Mouse (Mus musculus) limb, embryonic 12.5 days (tissue): ENCODE measurements around the gene Setd5. TPM values are rescaled to one million over a fixed set of nuclear protein-coding genes. Genes with fewer than 3 reads are reported as not detected.

ENCODE experiments used
- ATAC-seq: fragments of 200-750 bp; cut with Nextera tagmentation; 2 replicates; pipeline ENCODE4 v1.8.0; 2017; ENCODE audit warnings: low read depth, moderate TSS enrichment; ENCODE audit not compliant: insufficient number of reproducible peaks, insufficient read depth, low FRiP score, low TSS enrichment
- H3K27ac ChIP-seq: fragments of 300-500 bp; sonication (generic); 2 replicates; pipeline ENCODE4 v1.5.1; 2016; ENCODE audit warnings: mild to moderate bottlenecking, moderate library complexity
- H3K27me3 ChIP-seq: fragments of 300-500 bp; sonication (generic); 2 replicates; pipeline ENCODE4 v1.6.1; 2016; ENCODE audit warnings: mild to moderate bottlenecking, moderate library complexity
- H3K36me3 ChIP-seq: fragments of 300-500 bp; sonication (generic); 2 replicates; pipeline ENCODE4 v1.6.1; 2016; ENCODE audit warnings: mild to moderate bottlenecking, moderate library complexity
- H3K4me1 ChIP-seq: fragments of 300-500 bp; sonication (generic); replicated peaks from 2 replicates; pipeline ENCODE4 v1.6.1; 2016
- H3K4me2 ChIP-seq: fragments of 300-500 bp; sonication (generic); 2 replicates; pipeline ENCODE4 v1.6.1; 2016; ENCODE audit warnings: mild to moderate bottlenecking, moderate library complexity
- H3K4me3 ChIP-seq: fragments of 300-500 bp; sonication (generic); replicated peaks from 2 replicates; pipeline ENCODE4 v1.5.1; 2016; ENCODE audit warnings: mild to moderate bottlenecking
- H3K9ac ChIP-seq: fragments of 300-500 bp; sonication (generic); replicated peaks from 2 replicates; pipeline ENCODE4 v1.6.1; 2016; ENCODE audit warnings: mild to moderate bottlenecking, moderate library complexity
- H3K9me3 ChIP-seq: fragments of 300-500 bp; sonication (generic); 2 replicates; pipeline ENCODE4 v1.6.1; 2016; ENCODE audit warnings: mild to moderate bottlenecking, moderate library complexity
- WGBS: fragments of 180-500 bp; shearing (Covaris S2); methylation state at CpG from one replicate; pipeline ENCODE4 v1.1.7; 2016; 5-methylcytosine and 5-hydroxymethylcytosine counted together
- polyA plus RNA-seq: library from polyadenylated mRNA; unstranded; fragments of >200 nt; fragmentation: Nextera tagmentation; extraction: Ambion mirVana; gene quantifications from 2 replicates; pipeline ENCODE4 v1.2.1, GENCODE M21; 2016

The Setd5 gene
- polyA plus RNA-seq, 1 experiment from 2014 or later: 74.4 TPM

- H3K4me1 ChIP-seq: no peaks in the 10 kb centered on the region
- no peak overlapping the region for H3K4me2 ChIP-seq
- no peaks in the 10 kb centered on the region for H3K27me3 ChIP-seq
- no peaks in the 10 kb centered on the region for H3K9me3 ChIP-seq
- H3K4me3 ChIP-seq: no peak overlapping the region
- ATAC-seq: no peak
- H3K9ac ChIP-seq: no peak overlapping the region
- WGBS: 91% methylated on average over 1 of the region's 1 CpGs
- peaks cover 88% of the 10 kb centered on the region for H3K36me3 ChIP-seq
- H3K27ac ChIP-seq: no peak overlapping the region
These were observed 64.4 kb downstream of the Setd5 start for GRCm38 (mm10) chr6:113141389-113142094.

GRCm38 (mm10) chr6:113144764-113145163 is 67.6 kb downstream of the Setd5 start:
- H3K9me3 ChIP-seq: no peaks in the 10 kb centered on the region
- H3K27me3 ChIP-seq: no peaks in the 10 kb centered on the region
- no peak overlapping the region for H3K9ac ChIP-seq
- 92% methylated on average over 1 of the region's 1 CpGs for WGBS
- peaks cover 92% of the 10 kb centered on the region for H3K36me3 ChIP-seq
- H3K4me2 ChIP-seq: no peak overlapping the region
- no peak for ATAC-seq
- no peak overlapping the region for H3K4me3 ChIP-seq
- no peak overlapping the region for H3K27ac ChIP-seq
- no peaks in the 10 kb centered on the region for H3K4me1 ChIP-seq

- H3K9ac ChIP-seq: no peak overlapping the region
- no peaks in the 10 kb centered on the region for H3K4me1 ChIP-seq
- no peak overlapping the region for H3K27ac ChIP-seq
- 94% methylated on average over 4 of the region's 4 CpGs for WGBS
- no peak overlapping the region for H3K4me3 ChIP-seq
- H3K4me2 ChIP-seq: no peak overlapping the region
- H3K9me3 ChIP-seq: no peaks in the 10 kb centered on the region
- no peaks in the 10 kb centered on the region for H3K27me3 ChIP-seq
- H3K36me3 ChIP-seq: peaks cover 93% of the 10 kb centered on the region
- ATAC-seq: no peak
These were observed 68.1 kb downstream of the Setd5 start for GRCm38 (mm10) chr6:113145249-113145648.

GRCm38 (mm10) chr6:113154071-113154470 is 76.9 kb downstream of the Setd5 start:
- H3K4me2 ChIP-seq: no peak overlapping the region
- no peaks in the 10 kb centered on the region for H3K4me1 ChIP-seq
- no peak overlapping the region for H3K9ac ChIP-seq
- no peaks in the 10 kb centered on the region for H3K9me3 ChIP-seq
- no peaks in the 10 kb centered on the region for H3K27me3 ChIP-seq
- ATAC-seq: no peak
- no peak overlapping the region for H3K4me3 ChIP-seq
- WGBS: 96% methylated on average over 8 of the region's 8 CpGs
- no peak overlapping the region for H3K27ac ChIP-seq
- peaks cover 85% of the 10 kb centered on the region for H3K36me3 ChIP-seq

- Histone ChIP-seq H3K9ac (no peak overlapping the region), H3K36me3 (peaks cover 79% of the 10 kb centered on the region), H3K27me3 (no peaks in the 10 kb centered on the region), H3K9me3 (no peaks in the 10 kb centered on the region), H3K4me2 (no peak overlapping the region), H3K27ac (no peak overlapping the region), H3K4me1 (no peaks in the 10 kb centered on the region), H3K4me3 (no peak overlapping the region)
- 83% methylated on average over 6 of the region's 6 CpGs for WGBS
- ATAC-seq: no peak
These were observed 77.7 kb downstream of the Setd5 start for GRCm38 (mm10) chr6:113154886-113155285.

GRCm38 (mm10) chr6:113156064-113156463 is 78.9 kb downstream of the Setd5 start:
- no peak overlapping the region for H3K4me3 ChIP-seq
- H3K27me3 ChIP-seq: no peaks in the 10 kb centered on the region
- no peak for ATAC-seq
- H3K4me1 ChIP-seq: no peaks in the 10 kb centered on the region
- no peak overlapping the region for H3K9ac ChIP-seq
- H3K36me3 ChIP-seq: peaks cover 74% of the 10 kb centered on the region
- no peaks in the 10 kb centered on the region for H3K9me3 ChIP-seq
- 93% methylated on average over 4 of the region's 4 CpGs for WGBS
- H3K27ac ChIP-seq: no peak overlapping the region
- H3K4me2 ChIP-seq: no peak overlapping the region

- Histone ChIP-seq H3K27ac (no peak overlapping the region), H3K36me3 (peaks cover 33% of the 10 kb centered on the region), H3K9me3 (no peaks in the 10 kb centered on the region), H3K4me3 (no peak overlapping the region), H3K9ac (no peak overlapping the region), H3K27me3 (no peaks in the 10 kb centered on the region), H3K4me1 (no peaks in the 10 kb centered on the region), H3K4me2 (no peak overlapping the region)
- no peak for ATAC-seq
- 94% methylated on average over 10 of the region's 10 CpGs for WGBS
These were observed 82.9 kb downstream of the Setd5 start for GRCm38 (mm10) chr6:113160106-113160505.

- Histone ChIP-seq H3K27ac (no peak overlapping the region), H3K9ac (no peak overlapping the region), H3K36me3 (peaks cover 20% of the 10 kb centered on the region; the same call in 1 of the 2 replicates), H3K4me3 (no peak overlapping the region), H3K4me1 (0 out of 2 replicates have a peak, but pooled peaks cover 5% of the 10 kb centered on the region), H3K27me3 (no peaks in the 10 kb centered on the region), H3K9me3 (no peaks in the 10 kb centered on the region), H3K4me2 (no peak overlapping the region)
- WGBS: 91% methylated on average over 1 of the region's 1 CpGs
- no peak for ATAC-seq
These were observed 84.8 kb downstream of the Setd5 start for GRCm38 (mm10) chr6:113161982-113162381.

GRCm38 (mm10) chr6:113163513-113163912 is 86.3 kb downstream of the Setd5 start:
- Histone ChIP-seq H3K9ac (no peak overlapping the region), H3K9me3 (no peaks in the 10 kb centered on the region), H3K36me3 (peaks cover 8% of the 10 kb centered on the region; the same call in 1 of the 2 replicates), H3K27ac (no peak overlapping the region), H3K4me1 (peaks cover 10% of the 10 kb centered on the region; the same call in 1 of the 2 replicates), H3K4me3 (no peak overlapping the region), H3K27me3 (no peaks in the 10 kb centered on the region), H3K4me2 (no peak overlapping the region)
- ATAC-seq: no peak

GRCm38 (mm10) chr6:113166661-113167251 is 89.6 kb downstream of the Setd5 start:
- Histone ChIP-seq H3K36me3 (no peaks in the 10 kb centered on the region), H3K4me1 (peaks cover 16% of the 10 kb centered on the region; the same call in 1 of the 2 replicates), H3K27ac (no peak overlapping the region), H3K27me3 (0 out of 2 replicates have a peak, but pooled peaks cover 3% of the 10 kb centered on the region), H3K9me3 (no peaks in the 10 kb centered on the region), H3K4me3 (no peak overlapping the region), H3K9ac (no peak overlapping the region), H3K4me2 (no peak overlapping the region)
- ATAC-seq: peak; percentile 39; the same call in 1 of the 2 replicates
- 67% methylated on average over 17 of the region's 17 CpGs for WGBS

GRCm38 (mm10) chr6:113168316-113168975 is 91.3 kb downstream of the Setd5 start:
- Histone ChIP-seq H3K27ac (no peak overlapping the region), H3K4me1 (peaks cover 16% of the 10 kb centered on the region; the same call in 1 of the 2 replicates), H3K4me2 (no peak overlapping the region), H3K9ac (no peak overlapping the region), H3K4me3 (no peak overlapping the region), H3K9me3 (no peaks in the 10 kb centered on the region), H3K36me3 (no peaks in the 10 kb centered on the region), H3K27me3 (0 out of 2 replicates have a peak, but pooled peaks cover 3% of the 10 kb centered on the region)
- ATAC-seq: no peak
- WGBS: 84% methylated on average over 7 of the region's 7 CpGs
